Mouse (Mus musculus) lung, postnatal 25 days (tissue): ENCODE measurements around the gene Mapk10.
"Not testable (repeated sequence)": the region's sequence is repeated elsewhere in the genome, so short reads cannot be mapped to it uniquely, and the experiment has no call there.

ENCODE experiments used
- DNase-seq: peaks from one replicate; pipeline ENCODE4 v3.0.0; 2022; ENCODE audit warnings: low spot score

Mapk10 gene

DNA sequence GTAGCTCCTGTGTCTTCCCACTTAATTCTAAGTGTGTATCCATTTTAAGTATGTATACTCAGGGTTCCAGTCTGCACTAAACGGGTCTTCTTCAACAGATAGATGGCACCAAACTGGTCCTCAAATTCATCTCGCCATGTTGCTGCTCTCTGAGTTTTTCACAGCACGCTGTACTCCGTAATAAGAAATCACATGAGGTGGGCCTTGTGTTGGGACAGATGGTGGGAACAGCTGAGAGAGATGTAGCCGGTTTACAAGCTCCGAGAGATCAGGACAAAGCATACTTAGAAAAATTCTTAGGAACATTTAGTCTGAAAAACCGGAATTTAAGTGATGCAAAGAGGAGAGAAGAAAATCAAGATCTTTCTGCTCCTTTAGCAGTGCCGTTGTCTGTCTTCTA, 257.7 kb downstream of the Mapk10 start:
- DNase-seq = no peak

DNA sequence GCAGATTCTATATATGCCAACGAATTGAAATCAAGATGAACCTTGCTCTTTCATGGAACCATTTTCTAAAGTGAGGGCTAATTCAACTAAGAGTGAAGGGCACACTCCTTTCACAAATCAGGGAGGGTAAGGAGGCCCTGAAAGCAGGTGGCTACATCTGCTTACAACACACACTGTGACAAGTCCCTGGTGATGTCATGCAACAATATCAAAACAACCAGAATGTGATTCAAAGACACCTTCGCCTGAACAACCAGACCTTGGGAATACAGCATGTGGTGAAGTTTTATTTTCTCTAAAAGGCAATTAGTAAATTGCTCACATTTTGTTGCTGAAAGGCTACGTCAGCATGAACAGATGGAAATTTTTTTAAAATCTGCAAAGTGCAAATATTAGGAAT, 258.2 kb downstream of the Mapk10 start:
- DNase-seq = no peak

DNA sequence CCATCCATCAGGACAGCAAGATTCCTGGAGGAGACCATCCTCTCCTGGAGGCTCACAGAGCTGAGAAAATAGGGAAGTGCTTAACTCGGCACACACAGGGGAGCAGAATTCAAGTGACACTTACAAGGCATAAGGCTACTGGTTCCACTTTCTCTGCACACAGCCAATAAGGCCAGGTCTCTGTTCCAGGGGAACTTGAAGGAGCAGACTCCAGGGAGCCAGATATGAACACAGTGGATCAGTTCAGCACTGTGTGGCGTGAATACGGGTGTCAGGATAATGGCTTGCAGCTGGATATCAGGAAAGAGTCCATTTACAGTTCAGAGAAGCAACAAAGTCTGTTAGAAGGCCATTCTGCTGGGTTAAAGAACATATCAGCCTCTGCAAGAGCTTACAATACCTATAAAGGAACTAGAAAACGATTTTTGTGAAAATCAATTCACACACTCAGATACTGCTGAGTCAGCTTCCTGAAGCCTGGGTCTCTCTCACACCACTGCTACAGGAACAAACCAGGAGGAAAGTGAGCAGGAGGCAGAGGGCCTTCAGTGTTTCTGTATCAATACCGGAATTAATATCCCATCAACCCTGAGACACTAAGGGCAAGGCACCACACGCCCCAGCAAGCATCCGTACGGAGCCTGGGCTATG, 263.9 kb downstream of the Mapk10 start:
- DNase-seq = no peak

DNA sequence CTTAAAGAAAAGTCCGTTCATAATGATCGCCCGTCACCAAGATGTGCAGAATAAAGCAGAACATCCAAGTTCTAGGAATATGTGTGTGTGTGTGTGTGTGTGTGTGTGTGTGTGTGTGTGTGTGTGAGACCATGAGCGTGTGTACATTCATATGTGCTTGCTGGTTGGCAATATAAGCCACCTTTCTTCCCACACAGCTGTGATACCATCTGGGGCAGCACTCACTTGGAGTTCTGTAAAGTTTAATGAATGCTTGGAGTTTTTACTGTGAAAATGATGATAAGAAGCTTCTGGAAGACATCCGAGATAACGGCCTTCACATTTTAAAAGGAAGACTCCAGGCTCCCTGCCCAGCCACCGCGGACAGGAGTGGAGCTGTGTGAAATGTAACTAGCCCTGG, 264.5 kb downstream of the Mapk10 start:
- no peak for DNase-seq

DNA sequence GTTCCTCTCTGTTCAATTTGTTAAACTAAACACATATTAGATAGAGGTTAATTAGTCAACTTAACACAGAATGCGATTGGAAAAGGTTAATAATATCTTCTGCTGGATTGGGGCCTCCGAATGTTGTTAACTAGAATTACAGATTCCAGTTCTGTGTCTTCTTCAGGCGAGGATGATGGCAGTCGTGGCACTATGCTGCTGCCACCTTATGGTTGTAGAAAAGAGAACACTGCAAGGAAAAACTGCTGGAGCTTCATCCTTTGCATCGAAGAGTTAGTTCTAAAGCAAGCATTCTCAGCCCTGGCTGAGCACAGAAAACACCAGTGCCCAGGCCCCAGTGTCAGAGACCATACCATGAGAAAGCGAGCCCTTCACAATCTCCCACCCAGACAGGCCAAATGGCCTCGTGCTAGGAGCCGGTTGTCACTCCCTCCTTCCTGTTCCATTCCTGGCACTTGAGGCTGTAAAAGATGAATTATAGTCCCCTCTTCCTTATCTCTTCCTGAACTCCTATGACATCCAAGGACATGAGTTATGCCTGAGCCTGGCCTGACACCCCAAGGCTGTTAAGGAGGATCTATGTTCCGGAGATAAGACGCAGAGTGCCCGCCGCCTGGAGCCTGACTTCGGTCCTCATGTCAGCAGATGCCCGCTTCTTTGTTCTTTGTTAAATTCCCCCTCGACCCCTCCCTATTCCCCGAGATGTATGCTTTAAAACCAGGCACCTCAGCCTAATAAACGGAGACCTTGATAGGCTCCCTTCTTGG, 267.1 kb downstream of the Mapk10 start:
- not testable (repeated sequence) for DNase-seq

DNA sequence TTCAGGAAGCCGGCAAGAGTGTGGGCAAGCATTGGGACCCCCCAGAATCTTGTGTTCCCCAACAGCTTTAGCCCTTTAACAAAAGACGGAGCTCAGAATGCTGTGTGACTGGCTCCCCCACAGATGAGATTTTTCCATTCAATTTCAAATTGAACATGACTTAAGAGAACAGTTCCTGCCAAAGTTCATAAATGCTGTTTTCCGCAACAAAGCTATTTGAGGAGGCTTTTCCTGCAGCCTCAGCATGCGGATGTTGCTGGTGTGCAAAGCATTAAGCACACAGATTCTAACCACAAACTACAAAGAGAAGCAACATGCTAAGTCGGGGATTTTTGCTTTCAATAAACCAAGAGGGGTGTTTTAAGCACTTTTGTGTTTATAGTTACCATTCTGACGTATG, 281.0 kb downstream of the Mapk10 start:
- DNase-seq = no peak

DNA sequence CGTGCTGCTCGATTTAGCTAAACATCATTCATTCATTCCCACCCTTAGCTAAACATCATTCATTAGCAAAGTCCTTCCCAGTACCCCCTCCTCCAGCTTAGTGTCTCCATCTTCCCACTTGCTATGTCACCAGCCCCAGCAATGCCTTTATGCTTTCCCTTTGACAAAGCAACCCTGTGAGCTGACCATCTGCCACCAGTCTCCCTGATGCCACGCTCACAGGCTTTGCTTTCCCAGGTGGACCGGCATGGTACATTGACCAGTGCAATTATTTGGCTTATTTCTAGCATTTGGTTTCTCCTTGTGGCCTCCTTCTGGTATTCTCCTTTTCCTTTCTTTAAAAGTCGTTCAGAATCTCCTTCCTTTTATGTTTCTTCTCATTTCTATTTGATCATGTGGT, 284.3 kb downstream of the Mapk10 start:
- DNase-seq = no peak

DNA sequence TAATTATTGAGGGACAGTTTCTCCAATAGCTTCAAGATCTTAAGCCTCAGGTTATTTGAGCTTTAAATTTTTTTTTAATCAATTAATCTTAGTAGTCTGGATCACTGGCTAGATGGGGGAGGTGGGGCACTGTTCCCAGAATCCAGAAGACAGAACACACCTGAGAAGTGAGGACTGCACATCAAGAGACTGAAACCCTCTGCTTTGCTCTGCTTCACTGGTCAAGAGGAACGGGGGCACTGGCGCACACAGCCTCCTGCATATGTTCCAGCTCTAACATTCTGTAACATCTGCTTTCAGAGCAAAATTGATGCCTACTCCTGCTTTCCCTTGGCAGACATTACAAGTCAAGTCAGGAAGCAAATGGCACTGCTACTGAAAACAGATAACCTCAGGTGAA, 290.9 kb downstream of the Mapk10 start:
- DNase-seq = no peak

DNA sequence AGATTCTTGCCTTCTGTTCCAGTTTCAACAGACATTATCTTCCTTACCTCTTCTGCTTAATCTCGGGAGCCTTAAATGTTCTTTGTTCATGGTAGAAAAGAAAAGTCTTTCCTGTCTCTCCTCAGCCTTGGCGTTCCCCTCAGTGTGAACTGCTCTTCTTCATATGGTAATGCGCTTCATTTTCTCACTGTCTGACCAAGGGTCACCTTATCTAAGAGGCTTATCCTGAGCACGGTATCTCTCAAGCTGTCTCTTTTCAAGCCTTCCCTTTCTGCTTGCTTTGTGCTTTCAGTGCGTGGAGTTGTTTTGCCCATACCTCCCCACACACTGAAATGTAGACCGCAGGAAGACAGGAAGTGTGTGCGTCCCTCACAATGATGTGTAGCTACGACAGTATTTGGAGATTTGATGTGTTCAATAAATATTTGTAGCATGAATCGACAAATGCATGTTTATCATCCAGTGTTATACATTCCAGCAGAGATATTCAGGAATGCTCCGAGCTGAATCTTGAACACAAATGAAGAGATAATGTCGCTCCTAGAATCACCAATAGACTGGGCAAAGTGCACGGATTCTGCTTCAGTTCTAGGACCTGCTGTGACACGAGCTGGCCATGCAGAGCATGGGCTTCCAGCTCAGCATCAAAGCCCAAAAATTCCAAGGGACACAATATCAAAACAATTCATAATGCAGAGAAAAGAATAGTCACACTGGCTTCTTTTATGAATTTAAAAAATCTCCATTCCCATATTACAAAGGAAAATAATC, 305.5 kb downstream of the Mapk10 start:
- DNase-seq = no peak

DNA sequence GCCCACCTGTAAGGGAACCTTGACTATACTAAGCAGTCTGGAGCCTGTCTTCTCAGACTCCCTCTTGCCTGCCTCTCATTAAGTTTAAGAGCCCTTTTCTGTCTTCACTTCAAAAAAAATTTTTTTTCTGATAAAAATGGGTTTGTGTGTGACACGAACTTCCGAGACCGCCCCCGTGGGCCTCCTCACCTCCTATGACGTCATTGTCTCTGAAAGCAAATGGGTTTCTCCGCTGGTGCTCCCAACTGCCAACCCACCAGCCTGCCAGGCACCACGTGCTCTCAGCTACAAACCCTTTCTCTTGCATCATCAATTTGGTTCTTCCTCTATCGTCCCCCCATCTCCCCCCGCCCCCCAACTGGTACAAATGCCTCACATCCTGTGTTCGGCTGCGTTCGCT, 307.1 kb downstream of the Mapk10 start:
- no peak for DNase-seq

DNA sequence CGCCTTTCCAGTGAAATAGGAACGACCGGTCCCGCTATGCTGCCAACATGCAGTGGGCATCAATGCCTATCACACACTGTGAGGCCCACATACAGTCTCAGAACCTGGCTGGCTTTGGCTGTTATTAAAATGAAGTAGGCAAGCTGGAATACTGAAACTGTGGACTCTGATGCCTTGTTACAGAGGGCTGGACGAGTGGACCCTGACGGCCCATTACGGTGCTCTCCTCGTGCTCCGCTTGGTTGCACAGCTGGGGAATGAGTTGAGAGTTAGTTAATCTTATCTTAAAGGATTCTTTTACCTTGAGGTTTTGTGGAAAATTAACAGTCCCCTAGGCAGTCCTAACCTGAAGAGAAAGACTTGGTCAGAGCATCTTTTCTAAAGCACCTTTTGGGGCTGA, 307.6 kb downstream of the Mapk10 start:
- no peak for DNase-seq

DNA sequence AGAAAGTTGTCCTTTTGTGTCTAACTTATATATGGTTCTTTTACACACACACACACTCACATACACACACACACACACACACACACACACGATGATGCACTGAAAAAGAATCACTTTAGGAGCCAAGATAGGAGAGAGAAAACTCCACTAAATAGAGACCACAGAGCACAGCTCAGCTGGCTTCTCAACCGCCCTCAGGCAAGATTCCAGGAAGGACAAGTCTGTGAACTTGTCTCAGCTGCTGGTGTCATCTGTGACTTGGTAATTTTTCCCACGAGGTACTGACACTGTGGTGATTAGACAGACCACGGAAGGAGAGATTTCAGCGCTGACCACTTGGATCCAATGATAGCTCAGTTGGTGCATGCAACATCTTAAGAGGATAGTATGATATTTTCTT, 310.0 kb downstream of the Mapk10 start:
- DNase-seq = no peak

DNA sequence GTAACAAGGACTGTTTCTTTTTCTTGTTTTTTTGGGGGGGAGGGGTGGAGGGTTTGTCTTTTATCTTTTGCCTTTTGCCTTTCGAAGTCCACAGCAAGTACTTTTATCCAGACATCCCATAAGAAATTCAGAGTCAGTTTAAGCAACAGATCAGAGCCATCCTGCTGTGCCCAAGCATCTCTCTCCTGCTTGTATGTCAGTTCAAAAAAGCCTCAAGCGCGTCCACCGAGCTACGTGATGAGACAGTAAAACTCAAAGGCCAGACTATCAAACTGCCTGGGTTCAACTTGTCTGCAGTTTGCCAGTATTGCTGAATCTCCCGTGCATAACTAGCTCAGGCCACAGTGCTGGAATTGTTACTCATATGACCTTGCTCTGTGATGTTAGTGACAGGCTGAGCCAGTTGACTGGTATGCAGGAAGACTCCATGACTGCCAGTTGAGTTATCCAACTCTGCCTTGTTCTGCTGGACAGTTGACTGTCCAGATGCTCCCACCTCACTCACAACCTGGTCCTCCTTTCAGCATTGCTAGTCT, 311.4 kb downstream of the Mapk10 start:
- no peak for DNase-seq

DNA sequence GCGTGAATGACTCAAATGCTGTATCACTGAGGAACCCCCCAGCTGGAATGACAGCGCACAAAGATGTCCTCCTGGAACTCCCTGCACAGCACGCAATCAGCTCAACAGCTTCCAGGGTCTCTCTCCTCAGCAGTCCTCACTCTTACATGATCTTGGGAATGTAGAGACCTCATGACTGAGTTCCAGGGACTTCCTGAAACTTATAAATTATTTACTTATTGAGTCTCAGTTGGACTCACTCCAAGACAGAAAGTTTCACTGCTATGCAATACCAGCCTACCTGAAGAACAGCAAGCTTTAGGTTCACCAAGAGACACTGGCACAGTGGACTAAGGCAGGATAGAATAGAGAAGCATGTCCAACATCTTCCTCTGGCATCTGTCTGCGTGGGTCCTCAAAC, 312.8 kb downstream of the Mapk10 start:
- no peak for DNase-seq

DNA sequence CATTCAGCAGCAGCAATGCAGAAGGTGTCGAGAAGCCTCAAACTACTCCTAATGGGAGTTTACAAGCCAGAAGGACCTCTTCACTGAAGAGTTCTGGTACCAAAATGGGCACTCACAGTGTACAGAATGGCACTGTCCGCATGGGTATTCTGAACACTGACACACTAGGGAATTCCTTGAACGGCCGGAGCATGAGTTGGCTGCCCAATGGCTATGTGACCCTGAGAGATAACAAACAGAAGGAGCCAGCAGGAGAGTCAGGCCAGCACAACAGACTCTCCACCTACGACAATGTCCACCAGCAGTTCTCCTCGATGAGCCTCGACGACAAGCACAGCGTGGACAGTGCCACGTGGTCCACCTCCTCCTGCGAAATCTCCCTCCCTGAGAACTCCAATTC, 318.9 kb downstream of the Mapk10 start:
- no peak for DNase-seq

DNA sequence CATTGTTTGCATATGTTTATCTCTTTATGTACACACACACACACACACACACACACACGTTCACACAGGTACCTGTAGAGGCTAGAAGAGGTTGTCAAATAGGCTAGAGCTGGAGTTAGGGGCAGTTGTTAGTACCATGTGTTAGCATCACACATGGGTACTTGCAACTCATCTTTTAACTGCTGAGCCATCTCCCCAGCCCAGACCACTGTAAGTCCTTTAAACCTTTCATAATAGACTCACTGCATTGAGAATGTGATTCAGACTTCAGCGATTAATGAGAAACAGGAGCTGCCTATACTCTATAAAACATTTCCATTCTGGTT, 322.0 kb downstream of the Mapk10 start:
- DNase-seq = no peak

DNA sequence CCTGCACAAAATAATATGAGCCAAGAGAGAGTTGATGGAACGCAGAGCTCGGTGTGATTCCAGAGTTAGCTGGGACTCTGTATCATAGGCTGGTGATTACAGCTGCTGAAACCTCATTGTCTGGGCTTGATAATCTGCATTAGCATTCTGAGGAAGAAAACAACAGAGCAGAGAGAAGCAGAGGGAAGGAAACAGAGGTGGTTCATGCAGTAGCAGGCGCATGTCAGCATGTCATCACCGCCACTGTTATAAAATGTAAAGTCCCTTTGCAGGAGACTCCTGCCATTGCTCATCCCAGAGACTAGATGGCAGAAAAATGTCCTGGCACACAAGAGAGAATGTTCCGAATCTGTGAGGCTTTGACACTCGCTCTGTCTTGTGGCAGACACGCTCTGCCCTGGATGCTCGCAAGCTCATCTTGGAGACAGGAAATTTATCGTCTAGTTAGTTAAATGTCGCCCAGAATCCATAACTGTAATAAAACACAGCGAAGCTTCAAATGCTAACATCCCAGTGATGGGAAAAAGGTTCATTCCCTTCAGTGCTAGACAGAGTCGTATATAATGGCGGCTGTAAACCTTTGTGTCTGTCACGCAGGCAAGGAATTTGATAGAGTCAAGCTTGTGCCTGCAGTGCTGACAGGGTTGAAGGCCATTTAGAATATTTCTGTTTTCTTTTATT, 322.5 kb downstream of the Mapk10 start:
- no peak for DNase-seq

DNA sequence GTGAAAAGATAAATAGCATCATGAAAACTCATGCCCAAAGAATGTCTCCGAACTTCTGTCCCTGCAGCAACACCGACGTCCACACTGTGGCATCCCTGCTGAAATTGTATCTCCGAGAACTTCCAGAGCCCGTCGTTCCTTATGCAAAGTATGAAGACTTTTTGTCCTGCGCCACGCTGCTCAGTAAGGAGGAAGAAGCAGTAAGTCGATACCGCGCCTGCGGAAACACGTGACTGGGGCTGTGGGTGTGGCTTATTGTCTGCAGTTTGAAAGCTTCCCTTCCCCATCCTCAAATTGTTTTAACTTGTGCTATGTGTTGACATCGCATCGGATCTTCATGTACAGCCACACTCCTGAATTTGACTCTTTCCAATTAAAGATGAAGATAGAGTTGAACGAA, 335.5 kb downstream of the Mapk10 start:
- DNase-seq = no peak

DNA sequence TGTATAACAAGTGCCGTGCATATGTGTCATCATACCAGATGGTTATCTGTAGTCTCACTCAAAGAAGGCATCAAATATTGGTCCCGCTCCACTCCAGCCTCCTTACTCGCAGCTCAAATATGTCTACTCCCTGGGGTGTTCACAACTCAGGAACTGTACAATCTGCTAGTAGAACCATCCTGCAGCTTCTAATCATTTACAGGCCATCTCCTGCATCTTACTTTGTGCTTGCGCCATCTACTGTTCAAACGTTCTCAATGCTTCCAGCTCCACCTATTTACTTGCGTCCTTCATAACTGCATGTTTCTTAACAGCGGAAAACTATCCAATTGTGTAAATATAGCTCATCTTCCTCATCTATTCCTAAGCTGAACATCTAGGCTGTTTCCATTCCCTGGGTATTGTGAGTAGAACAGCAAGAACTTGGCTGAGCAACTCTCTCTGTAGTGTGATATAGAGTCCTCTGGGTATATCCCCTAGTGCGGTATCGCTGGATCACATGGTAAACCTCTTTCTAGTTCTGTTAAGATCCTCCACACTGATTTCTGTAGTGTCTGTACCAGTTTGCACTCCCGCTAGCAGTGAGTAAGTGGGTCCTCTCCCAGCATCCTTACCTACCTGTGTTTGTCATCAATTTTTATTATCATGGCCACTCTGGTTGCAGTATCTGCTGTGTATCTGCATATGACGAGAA, 336.4 kb downstream of the Mapk10 start:
- peak; percentile 53 for DNase-seq

DNA sequence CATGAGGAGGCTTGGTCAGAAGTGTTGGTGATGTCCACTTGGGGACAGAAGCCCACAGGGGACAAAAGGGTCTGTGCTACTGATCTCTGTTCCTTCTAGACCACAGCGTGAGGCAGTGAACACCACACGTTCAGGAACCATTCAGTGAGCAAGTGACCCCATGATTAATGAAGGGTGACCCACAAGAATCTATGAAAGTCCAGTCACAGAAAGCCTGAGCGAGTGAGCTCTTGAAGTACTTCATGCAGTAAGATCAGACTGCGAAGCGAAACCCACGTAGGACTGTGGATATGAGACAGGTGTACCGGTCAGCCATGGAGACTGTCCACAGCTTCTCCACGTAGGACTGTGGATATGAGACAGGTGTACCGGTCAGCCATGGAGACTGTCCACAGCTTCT, 338.1 kb downstream of the Mapk10 start:
- not testable (repeated sequence) for DNase-seq

DNA sequence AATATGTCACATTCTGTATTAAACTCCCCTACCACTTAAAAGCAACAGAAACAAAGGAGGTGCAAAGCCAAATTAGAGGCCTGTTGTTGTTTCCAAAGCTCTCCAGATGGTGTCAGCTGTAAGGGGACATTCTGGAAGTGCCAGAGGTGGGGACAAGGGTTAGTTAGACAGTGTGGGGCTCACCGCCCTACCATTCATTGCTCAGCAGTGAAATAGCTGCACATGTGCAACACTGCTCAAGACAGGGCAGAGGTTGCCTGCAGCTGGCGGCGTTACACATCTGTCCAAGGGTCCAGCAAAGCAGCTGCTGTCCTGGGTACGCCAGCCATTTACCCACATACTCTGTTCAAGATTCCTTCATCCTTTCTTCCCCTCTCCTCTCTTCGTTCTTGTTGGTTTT, 342.9 kb downstream of the Mapk10 start:
- peak; percentile 5 for DNase-seq

DNA sequence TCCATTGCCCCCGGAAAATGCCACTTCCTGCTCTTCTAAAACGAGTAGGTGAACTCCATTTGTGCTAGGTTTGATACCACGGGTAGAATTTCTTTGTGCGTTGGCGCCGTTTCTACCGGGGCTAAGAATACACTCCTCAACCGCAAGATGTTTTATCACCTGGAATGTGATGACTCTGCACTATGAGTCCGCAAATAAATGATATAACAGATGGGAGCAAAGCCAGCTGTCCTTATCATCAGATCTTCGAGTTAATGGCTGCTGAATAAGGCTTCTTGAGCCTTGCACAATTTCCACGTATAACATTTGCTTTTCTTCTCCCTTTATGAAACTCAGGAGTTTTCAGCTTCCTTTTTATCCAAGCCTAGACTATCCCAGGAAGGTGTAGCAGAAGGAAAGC, 351.4 kb downstream of the Mapk10 start:
- DNase-seq = no peak
